Mouse (Mus musculus): ENCODE data around the gene Arpc2.
A peak's percentile ranks its signal among the peaks of the same experiment; 100 is the strongest.
"Not testable (repeated sequence)": the region's sequence is repeated elsewhere in the genome, so short reads cannot be mapped to it uniquely, and the experiment has no call there.

Arpc2 gene

GRCm38 (mm10) chr1:74283686-74284463 is 48.0 kb downstream of the Arpc2 start:
- peak; percentile 59 for DNase-seq (ENCODE audit: low spot score)

GRCm38 (mm10) chr1:74284543-74285160 is 48.8 kb downstream of the Arpc2 start, which contains the start of the genes Aamp and Pnkd:
Gene Aamp, minus strand, starts transcription at chr1:74284738.
Gene Pnkd, plus strand, starts transcription at chr1:74284930.
- DNase-seq (ENCODE audit: low spot score), result peak; percentile 100

- no peak for DNase-seq (ENCODE audit: low spot score)
Observed at GRCm38 (mm10) chr1:74285212-74286010, 49.5 kb downstream of the Arpc2 start.

GRCm38 (mm10) chr1:74286869-74287607 is 51.2 kb downstream of the Arpc2 start:
- not testable (repeated sequence) for DNase-seq (ENCODE audit: low spot score)

- no peak for DNase-seq (ENCODE audit: low spot score)
Observed at GRCm38 (mm10) chr1:74288327-74288726, 52.4 kb downstream of the Arpc2 start.

- DNase-seq (ENCODE audit: low spot score), result no peak
Observed at GRCm38 (mm10) chr1:74289248-74289647, 53.4 kb downstream of the Arpc2 start.

GRCm38 (mm10) chr1:74289740-74290139 is 53.9 kb downstream of the Arpc2 start:
- no peak for DNase-seq (ENCODE audit: low spot score)

GRCm38 (mm10) chr1:74290141-74290540 is 54.3 kb downstream of the Arpc2 start:
- DNase-seq (ENCODE audit: low spot score), result no peak

- DNase-seq (ENCODE audit: low spot score), result no peak
Observed at GRCm38 (mm10) chr1:74292331-74293020, 56.6 kb downstream of the Arpc2 start.

GRCm38 (mm10) chr1:74293306-74293960 is 57.5 kb downstream of the Arpc2 start:
- DNase-seq (ENCODE audit: low spot score), result no peak

GRCm38 (mm10) chr1:74294090-74294643 is 58.3 kb downstream of the Arpc2 start:
- DNase-seq (ENCODE audit: low spot score), result no peak

- no peak for DNase-seq (ENCODE audit: low spot score)
Observed at GRCm38 (mm10) chr1:74294733-74295455, 59.0 kb downstream of the Arpc2 start.

GRCm38 (mm10) chr1:74295456-74296171 is 59.7 kb downstream of the Arpc2 start:
- peak; percentile 92 for DNase-seq (ENCODE audit: low spot score)

GRCm38 (mm10) chr1:74296477-74296876 is 60.6 kb downstream of the Arpc2 start:
- DNase-seq (ENCODE audit: low spot score), result no peak

- DNase-seq (ENCODE audit: low spot score), result no peak
Observed at GRCm38 (mm10) chr1:74297269-74297668, 61.4 kb downstream of the Arpc2 start.

- no peak for DNase-seq (ENCODE audit: low spot score)
Observed at GRCm38 (mm10) chr1:74298157-74298750, 62.4 kb downstream of the Arpc2 start.

- no peak for DNase-seq (ENCODE audit: low spot score)
Observed at GRCm38 (mm10) chr1:74298996-74299395, 63.1 kb downstream of the Arpc2 start.

GRCm38 (mm10) chr1:74300347-74301110 is 64.6 kb downstream of the Arpc2 start:
- no peak for DNase-seq (ENCODE audit: low spot score)
